In genomic region chr9:108726116-108726515, GRCm38 (mm10) we compare ENCODE assay signal across 12 mouse cellular contexts.
"Had no signal": no experiment of that assay in that cellular context is flagged by ENCODE, and none has a peak within 500 bp of the region (broad histone marks: within the 10 kb centered on the region; RNA-seq: fewer than 3 reads in every experiment).

No protein-coding gene starts in this region.

- H3K27me3 ChIP-seq: limb, embryonic 13.5 days; midbrain, embryonic 13.5 days; neural tube, embryonic 15.5 days had no signal

- H3K9me3 ChIP-seq: limb, embryonic 13.5 days; midbrain, embryonic 13.5 days; neural tube, embryonic 15.5 days had no signal

- ATAC-seq: midbrain, embryonic 13.5 days had no signal

- H3K27ac ChIP-seq: limb, embryonic 13.5 days; liver, embryonic 14.5 days; midbrain, embryonic 13.5 days; neural tube, embryonic 15.5 days had no signal

- DNase-seq: kidney, adult 11 months; kidney, postnatal 10 days; left cerebral cortex, postnatal 4 days; lung, adult 18-20 months; right cerebral cortex, postnatal 4 days; spleen, adult 18-20 months; thymus, postnatal 4 days had no signal

- H3K4me3 ChIP-seq: limb, embryonic 13.5 days; midbrain, embryonic 13.5 days; myocyte; neural tube, embryonic 15.5 days had no signal

- H3K4me2 ChIP-seq: limb, embryonic 13.5 days; midbrain, embryonic 13.5 days; neural tube, embryonic 15.5 days had no signal

- H3K9ac ChIP-seq: limb, embryonic 13.5 days; liver, embryonic 14.5 days; midbrain, embryonic 13.5 days; neural tube, embryonic 15.5 days had no signal

- H3K4me1 ChIP-seq: limb, embryonic 13.5 days; midbrain, embryonic 13.5 days; neural tube, embryonic 15.5 days had no signal
